Mouse (Mus musculus): Measurements from ENCODE around the gene Gm3250. TPM values are rescaled to one million over a fixed set of nuclear protein-coding genes. Genes with fewer than 3 reads are reported as not detected.
"Not testable (repeated sequence)": the region's sequence is repeated elsewhere in the genome, so short reads cannot be mapped to it uniquely, and the experiment has no call there.

Gene Gm3250
- not detected for polyA plus RNA-seq (2012; fragmentation: generic; extraction: Trizol)

- not testable (repeated sequence) for H3K4me3 ChIP-seq; H3K36me3 ChIP-seq (ENCODE audit: control insufficient read depth, insufficient read depth); H3K27me3 ChIP-seq (ENCODE audit: control insufficient read depth, insufficient read depth, insufficient read length); H3K79me2 ChIP-seq (ENCODE audit: control insufficient read depth, insufficient read depth); H3K4me2 ChIP-seq (ENCODE audit: low read depth); H3ac ChIP-seq (ENCODE audit: control insufficient read depth, insufficient read length)
These were observed at the start of gene Gm3250 for GRCm38 (mm10) chr10:77782442-77782841. Gene Gm3250, minus strand, starts transcription at chr10:77782542.

GRCm38 (mm10) chr10:77826951-77827350 is 44.6 kb upstream of the Gm3250 start, which contains the start of gene Krtap10-4:
Gene Krtap10-4, minus strand, starts transcription at chr10:77827095.
- Histone ChIP-seq H3K79me2 (ENCODE audit: control insufficient read depth, insufficient read depth) (no peaks in the 10 kb centered on the region), H3K27me3 (ENCODE audit: control insufficient read depth, insufficient read depth, insufficient read length) (peaks cover 11% of the 10 kb centered on the region), H3K36me3 (ENCODE audit: control insufficient read depth, insufficient read depth) (no peaks in the 10 kb centered on the region), H3ac (ENCODE audit: control insufficient read depth, insufficient read length) (no peak within 1 kb of the TSS), H3K4me3 (no peak within 1 kb of the TSS), H3K4me2 (ENCODE audit: low read depth) (no peak within 1 kb of the TSS)
- no peak for TF ChIP-seq MYOG (IDR thresholded peaks at IDR 0.05; ENCODE audit: control insufficient read depth in 1 of 3, insufficient read depth in 1 of 3, insufficient read length in 2 of 3, low read depth in 2 of 3)
- no peak for TF ChIP-seq MYOD1 (IDR thresholded peaks at IDR 0.05; ENCODE audit: control insufficient read depth in 1 of 3, insufficient read length in 2 of 3, low read depth in 2 of 3)
- no peak for TF ChIP-seq CEBPB (IDR thresholded peaks at IDR 0.05; ENCODE audit: insufficient read depth, poor library complexity, severe bottlenecking)
- TF ChIP-seq REST (IDR thresholded peaks at IDR 0.05; ENCODE audit: insufficient read depth, insufficient read length): no peak
- no peak for TF ChIP-seq MAX (IDR thresholded peaks at IDR 0.05; ENCODE audit: low read depth)
- no peak for TF ChIP-seq POLR2A (IDR thresholded peaks at IDR 0.05; ENCODE audit: insufficient read length, low read depth)
- TF ChIP-seq TCF12 (IDR thresholded peaks at IDR 0.05; ENCODE audit: insufficient read depth, poor library complexity, severe bottlenecking): no peak
- no peak for TF ChIP-seq TCF3 (IDR thresholded peaks at IDR 0.05; ENCODE audit: insufficient read length, low read depth)

- no peak overlapping the region for H3ac ChIP-seq (ENCODE audit: control insufficient read depth, insufficient read length)
- TF ChIP-seq MAX (IDR thresholded peaks at IDR 0.05; ENCODE audit: low read depth): no peak
- TF ChIP-seq E2F4 (IDR thresholded peaks at IDR 0.05; ENCODE audit: insufficient read depth): no peak
- TF ChIP-seq USF1 (IDR thresholded peaks at IDR 0.05; ENCODE audit: low read depth): no peak
- TF ChIP-seq POLR2AphosphoS2 (IDR thresholded peaks at IDR 0.05; ENCODE audit: insufficient read length, low read depth): no peak
- TF ChIP-seq CEBPB (IDR thresholded peaks at IDR 0.05; ENCODE audit: insufficient read depth, poor library complexity, severe bottlenecking): no peak
- no peak for TF ChIP-seq POLR2A (IDR thresholded peaks at IDR 0.05; ENCODE audit: insufficient read length, low read depth)
- TF ChIP-seq MYOD1 (IDR thresholded peaks at IDR 0.05; ENCODE audit: control insufficient read depth in 1 of 3, insufficient read length in 2 of 3, low read depth in 2 of 3): no peak
- TF ChIP-seq TCF12 (IDR thresholded peaks at IDR 0.05; ENCODE audit: insufficient read depth, poor library complexity, severe bottlenecking): no peak
- TF ChIP-seq MYOG (IDR thresholded peaks at IDR 0.05; ENCODE audit: control insufficient read depth in 1 of 3, insufficient read depth in 1 of 3, insufficient read length in 2 of 3, low read depth in 2 of 3): no peak
- TF ChIP-seq TCF3 (IDR thresholded peaks at IDR 0.05; ENCODE audit: insufficient read length, low read depth): no peak
These were observed 36.9 kb upstream of the Gm3250 start for GRCm38 (mm10) chr10:77819203-77819602.

GRCm38 (mm10) chr10:77818523-77818922 is 36.2 kb upstream of the Gm3250 start:
- no peak for TF ChIP-seq SRF (IDR thresholded peaks at IDR 0.05; ENCODE audit: control insufficient read depth, insufficient read length, low read depth)
- TF ChIP-seq REST (IDR thresholded peaks at IDR 0.05; ENCODE audit: insufficient read depth, insufficient read length): no peak
- no peak for TF ChIP-seq MAX (IDR thresholded peaks at IDR 0.05; ENCODE audit: low read depth)
- TF ChIP-seq MYOG (IDR thresholded peaks at IDR 0.05; ENCODE audit: control insufficient read depth in 1 of 3, insufficient read depth in 1 of 3, insufficient read length in 2 of 3, low read depth in 2 of 3): no peak
- TF ChIP-seq POLR2AphosphoS2 (IDR thresholded peaks at IDR 0.05; ENCODE audit: insufficient read length, low read depth): no peak
- TF ChIP-seq TCF12 (IDR thresholded peaks at IDR 0.05; ENCODE audit: insufficient read depth, poor library complexity, severe bottlenecking): no peak
- TF ChIP-seq TCF3 (IDR thresholded peaks at IDR 0.05; ENCODE audit: insufficient read length, low read depth): no peak
- no peak for TF ChIP-seq POLR2A (IDR thresholded peaks at IDR 0.05; ENCODE audit: insufficient read length, low read depth)
- TF ChIP-seq MYOD1 (IDR thresholded peaks at IDR 0.05; ENCODE audit: control insufficient read depth in 1 of 3, insufficient read length in 2 of 3, low read depth in 2 of 3): no peak
- no peak for TF ChIP-seq E2F4 (IDR thresholded peaks at IDR 0.05; ENCODE audit: insufficient read depth)
- no peak for TF ChIP-seq USF1 (IDR thresholded peaks at IDR 0.05; ENCODE audit: low read depth)
- no peak for TF ChIP-seq CEBPB (IDR thresholded peaks at IDR 0.05; ENCODE audit: insufficient read depth, poor library complexity, severe bottlenecking)
- no peaks in the 10 kb centered on the region for H3K36me3 ChIP-seq (ENCODE audit: control insufficient read depth, insufficient read depth)
- H3K4me3 ChIP-seq: no peak overlapping the region
- peaks cover 13% of the 10 kb centered on the region for H3K27me3 ChIP-seq (ENCODE audit: control insufficient read depth, insufficient read depth, insufficient read length)
- no peak overlapping the region for H3ac ChIP-seq (ENCODE audit: control insufficient read depth, insufficient read length)
- no peak overlapping the region for H3K4me2 ChIP-seq (ENCODE audit: low read depth)
- H3K79me2 ChIP-seq (ENCODE audit: control insufficient read depth, insufficient read depth): no peaks in the 10 kb centered on the region

More at GRCm38 (mm10) chr10:77819203-77819602, 36.9 kb upstream of the Gm3250 start:
- no peak overlapping the region for H3K4me2 ChIP-seq (ENCODE audit: low read depth)
- H3K4me3 ChIP-seq: no peak overlapping the region
- H3K79me2 ChIP-seq (ENCODE audit: control insufficient read depth, insufficient read depth): no peaks in the 10 kb centered on the region
- no peaks in the 10 kb centered on the region for H3K36me3 ChIP-seq (ENCODE audit: control insufficient read depth, insufficient read depth)
- H3K27me3 ChIP-seq (ENCODE audit: control insufficient read depth, insufficient read depth, insufficient read length): peaks cover 13% of the 10 kb centered on the region

GRCm38 (mm10) chr10:77815514-77815913 is 33.2 kb upstream of the Gm3250 start:
- peaks cover 8% of the 10 kb centered on the region for H3K27me3 ChIP-seq (ENCODE audit: control insufficient read depth, insufficient read depth, insufficient read length)
- no peak overlapping the region for H3K4me3 ChIP-seq
- TF ChIP-seq E2F4 (IDR thresholded peaks at IDR 0.05; ENCODE audit: insufficient read depth): no peak
- no peak for TF ChIP-seq REST (IDR thresholded peaks at IDR 0.05; ENCODE audit: insufficient read depth, insufficient read length)
- H3K79me2 ChIP-seq (ENCODE audit: control insufficient read depth, insufficient read depth): no peaks in the 10 kb centered on the region
- no peak overlapping the region for H3K4me2 ChIP-seq (ENCODE audit: low read depth)
- H3ac ChIP-seq (ENCODE audit: control insufficient read depth, insufficient read length): no peak overlapping the region
- no peaks in the 10 kb centered on the region for H3K36me3 ChIP-seq (ENCODE audit: control insufficient read depth, insufficient read depth)

Data from myocyte (in vitro differentiated cells).